Mouse (Mus musculus): ENCODE results near the gene Tbc1d9b.

DNA sequence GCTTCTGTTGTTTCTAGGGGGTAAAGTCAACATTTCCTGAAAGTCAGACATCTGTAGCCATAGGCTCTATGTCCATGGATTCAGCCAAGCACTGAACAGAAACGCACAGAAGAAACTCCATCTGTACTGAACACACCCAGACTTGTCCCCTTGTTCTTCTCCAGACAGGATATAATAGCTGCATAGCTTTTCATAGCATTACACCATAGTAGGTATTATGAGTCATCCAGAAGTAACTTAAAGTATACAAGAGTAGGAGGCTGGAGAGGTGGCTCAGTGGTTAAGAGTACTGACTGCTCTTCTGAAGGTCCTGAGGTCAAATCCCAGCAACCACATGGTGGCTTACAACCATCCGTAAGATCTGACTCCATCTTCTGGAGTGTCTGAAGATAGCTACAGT lies 24.6 kb downstream of the Tbc1d9b start:
- TF ChIP-seq CTCF (IDR thresholded peaks at IDR 0.05; ENCODE audit: borderline replicate concordance, control insufficient read depth, extremely low read depth, insufficient read depth, low read length, poor library complexity) = no peak
- no peak for TF ChIP-seq POLR2A (IDR thresholded peaks at IDR 0.05; ENCODE audit: control insufficient read depth, extremely low read depth, insufficient read depth, low read length, poor library complexity)
